Mouse (Mus musculus): ENCODE measurements around the gene Arf3. TPM values are rescaled to one million over a fixed set of nuclear protein-coding genes. Genes with fewer than 3 reads are reported as not detected.

The Arf3 gene
- polyA plus RNA-seq, 1 experiment from 2014 or later, result 65.1 TPM

- Histone ChIP-seq H3K9me3 (replicated peaks) (no peaks in the 10 kb centered on the region), H3K36me3 (no peaks in the 10 kb centered on the region), H3K27me3 (peaks cover 100% of the 10 kb centered on the region), H3K4me2 (replicated peaks) (no peak overlapping the region), H3K4me3 (no peak overlapping the region), H3K27ac (no peak overlapping the region), H3K9ac (no peak overlapping the region), H3K4me1 (peaks cover 36% of the 10 kb centered on the region)
- ATAC-seq (ENCODE audit: low FRiP score), result no peak
- WGBS, result 10% methylated on average over 12 of the region's 12 CpGs
Measured at GRCm38 (mm10) chr15:98799396-98799795, 36.4 kb upstream of the Arf3 start.

- Histone ChIP-seq H3K4me2 (replicated peaks) (no peak overlapping the region), H3K4me3 (no peak overlapping the region), H3K9me3 (replicated peaks) (no peaks in the 10 kb centered on the region), H3K9ac (no peak overlapping the region), H3K27me3 (peaks cover 100% of the 10 kb centered on the region), H3K4me1 (peaks cover 36% of the 10 kb centered on the region), H3K36me3 (no peaks in the 10 kb centered on the region), H3K27ac (no peak overlapping the region)
- ATAC-seq (ENCODE audit: low FRiP score), result no peak
- WGBS, result 45% methylated on average over 3 of the region's 3 CpGs
Measured at GRCm38 (mm10) chr15:98798903-98799302, 35.9 kb upstream of the Arf3 start.

DNA sequence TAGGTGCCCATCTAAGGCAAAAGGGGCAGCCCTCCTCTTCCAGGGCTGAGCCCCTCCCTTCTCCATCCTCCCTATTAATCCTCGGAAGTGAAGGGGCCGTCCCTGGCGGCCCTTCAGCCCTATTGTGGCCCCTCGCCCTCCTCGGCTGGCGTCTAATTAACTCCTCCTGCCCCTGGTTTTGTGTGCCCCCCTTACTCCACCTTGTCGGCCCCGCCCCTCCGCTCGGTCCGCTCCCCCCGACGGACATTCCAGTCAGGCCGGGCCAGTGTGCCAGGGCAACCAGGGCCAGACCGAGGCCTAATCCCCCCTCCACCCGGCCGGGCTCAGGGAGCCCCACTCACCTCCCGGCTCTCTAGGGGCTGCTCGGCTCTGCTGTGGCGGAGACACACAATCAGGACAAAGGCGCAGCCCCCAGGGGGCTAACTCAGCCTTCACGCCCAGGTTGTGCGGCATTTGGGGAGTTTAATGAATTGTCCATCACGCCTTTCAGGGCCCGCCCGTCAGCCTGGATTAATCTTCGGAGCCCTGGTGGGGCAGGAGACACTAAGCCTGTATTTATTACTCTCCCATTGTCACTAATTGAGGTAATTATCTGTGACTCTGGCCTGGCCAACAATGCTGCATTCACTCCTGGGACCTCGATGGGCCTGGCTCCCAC, 35.0 kb upstream of the Arf3 start:
- peak; percentile 94 for ATAC-seq (ENCODE audit: low FRiP score)
- peak overlapping the region; percentile 32 for H3K4me2 ChIP-seq (replicated peaks)
- H3K27me3 ChIP-seq, result peaks cover 100% of the 10 kb centered on the region
- 0 out of 2 replicates have a peak overlapping the region, but pooled peaks have one; percentile 7 for H3K27ac ChIP-seq
- WGBS, result 2% methylated on average over 28 of the region's 28 CpGs
- H3K4me3 ChIP-seq, result 0 out of 2 replicates have a peak overlapping the region, but pooled peaks have one; percentile 11
- peaks cover 35% of the 10 kb centered on the region for H3K4me1 ChIP-seq
- H3K36me3 ChIP-seq, result no peaks in the 10 kb centered on the region
- H3K9me3 ChIP-seq (replicated peaks), result no peaks in the 10 kb centered on the region
- H3K9ac ChIP-seq, result 0 out of 2 replicates have a peak overlapping the region, but pooled peaks have one; percentile 13

GRCm38 (mm10) chr15:98796803-98797595, 34.0 kb upstream of the Arf3 start:
- Histone ChIP-seq H3K4me2 (replicated peaks) (peak overlapping the region; percentile 9; the same call in 1 of the 2 replicates), H3K4me1 (peaks cover 43% of the 10 kb centered on the region), H3K27me3 (peaks cover 100% of the 10 kb centered on the region), H3K9me3 (replicated peaks) (no peaks in the 10 kb centered on the region), H3K27ac (no peak overlapping the region), H3K4me3 (no peak overlapping the region), H3K36me3 (no peaks in the 10 kb centered on the region), H3K9ac (no peak overlapping the region; the same call in 1 of the 2 replicates)
- WGBS, result 3% methylated on average over 13 of the region's 13 CpGs
- no peak for ATAC-seq (ENCODE audit: low FRiP score)

- Histone ChIP-seq H3K4me2 (replicated peaks) (peak overlapping the region; percentile 44), H3K4me1 (peaks cover 55% of the 10 kb centered on the region), H3K27me3 (peaks cover 100% of the 10 kb centered on the region), H3K4me3 (peak overlapping the region; percentile 28; the same call in 1 of the 2 replicates), H3K36me3 (no peaks in the 10 kb centered on the region), H3K9ac (no peak overlapping the region), H3K27ac (no peak overlapping the region), H3K9me3 (replicated peaks) (no peaks in the 10 kb centered on the region)
- no peak for ATAC-seq (ENCODE audit: low FRiP score)
- whole genome bisulfite sequencing, result 2% methylated on average over 13 of the region's 13 CpGs
Measured at GRCm38 (mm10) chr15:98793141-98793698, 30.2 kb upstream of the Arf3 start.

DNA sequence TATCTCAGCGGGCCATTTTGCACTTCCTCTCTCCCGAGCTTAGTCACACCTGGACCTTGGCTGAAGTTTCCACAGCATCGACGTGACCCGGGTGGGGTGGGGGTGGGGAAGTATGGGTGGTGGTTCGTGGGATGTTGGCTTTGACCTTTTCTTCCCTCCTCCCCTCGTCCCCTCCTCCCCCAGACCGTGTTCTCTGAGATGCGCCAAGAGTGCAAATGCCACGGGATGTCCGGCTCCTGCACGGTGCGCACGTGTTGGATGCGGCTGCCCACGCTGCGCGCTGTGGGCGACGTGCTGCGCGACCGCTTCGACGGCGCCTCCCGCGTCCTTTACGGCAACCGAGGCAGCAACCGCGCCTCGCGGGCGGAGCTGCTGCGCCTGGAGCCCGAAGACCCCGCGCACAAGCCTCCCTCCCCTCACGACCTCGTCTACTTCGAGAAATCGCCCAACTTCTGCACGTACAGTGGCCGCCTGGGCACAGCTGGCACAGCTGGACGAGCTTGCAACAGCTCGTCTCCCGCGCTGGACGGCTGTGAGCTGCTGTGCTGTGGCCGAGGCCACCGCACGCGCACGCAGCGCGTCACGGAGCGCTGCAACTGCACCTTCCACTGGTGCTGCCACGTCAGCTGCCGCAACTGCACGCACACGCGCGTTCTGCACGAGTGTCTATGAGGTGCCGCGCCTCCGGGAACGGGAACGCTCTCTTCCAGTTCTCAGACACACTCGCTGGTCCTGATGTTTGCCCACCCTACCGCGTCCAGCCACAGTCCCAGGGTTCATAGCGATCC, 29.4 kb upstream of the Arf3 start:
- Histone ChIP-seq H3K27me3 (peaks cover 100% of the 10 kb centered on the region), H3K27ac (no peak overlapping the region), H3K36me3 (no peaks in the 10 kb centered on the region), H3K4me3 (peak overlapping the region; percentile 28), H3K4me1 (peaks cover 48% of the 10 kb centered on the region), H3K9me3 (replicated peaks) (no peaks in the 10 kb centered on the region), H3K4me2 (replicated peaks) (peak overlapping the region; percentile 44), H3K9ac (no peak overlapping the region)
- 1% methylated on average over 75 of the region's 75 CpGs for WGBS
- ATAC-seq (ENCODE audit: low FRiP score), result no peak

DNA sequence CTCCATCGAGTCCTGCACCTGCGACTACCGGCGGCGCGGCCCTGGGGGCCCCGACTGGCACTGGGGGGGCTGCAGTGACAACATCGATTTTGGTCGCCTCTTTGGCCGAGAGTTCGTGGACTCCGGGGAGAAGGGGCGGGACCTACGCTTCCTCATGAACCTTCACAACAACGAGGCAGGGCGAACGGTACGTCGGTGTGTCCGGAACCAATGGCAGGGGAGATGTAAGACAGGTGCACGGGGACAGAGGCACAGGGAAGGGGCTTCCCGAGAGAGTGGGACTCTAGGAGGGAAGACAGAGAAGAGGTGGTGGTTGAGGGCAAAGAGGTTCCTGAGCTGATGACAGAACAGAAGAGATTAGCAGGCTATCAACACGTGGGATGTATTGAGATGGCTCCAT, 28.8 kb upstream of the Arf3 start:
- H3K4me3 ChIP-seq, result peak overlapping the region; percentile 9; the same call in 1 of the 2 replicates
- no peak overlapping the region for H3K9ac ChIP-seq
- peaks cover 100% of the 10 kb centered on the region for H3K27me3 ChIP-seq
- peaks cover 41% of the 10 kb centered on the region for H3K4me1 ChIP-seq
- 0 out of 2 replicates have a peak overlapping the region, but pooled peaks have one; percentile 11 for H3K4me2 ChIP-seq (replicated peaks)
- no peak overlapping the region for H3K27ac ChIP-seq
- H3K36me3 ChIP-seq, result no peaks in the 10 kb centered on the region
- no peak for ATAC-seq (ENCODE audit: low FRiP score)
- H3K9me3 ChIP-seq (replicated peaks), result no peaks in the 10 kb centered on the region
- 2% methylated on average over 23 of the region's 23 CpGs for WGBS

- Histone ChIP-seq H3K9ac (no peak overlapping the region), H3K4me1 (peaks cover 36% of the 10 kb centered on the region), H3K27me3 (peaks cover 100% of the 10 kb centered on the region), H3K27ac (no peak overlapping the region), H3K4me3 (peak overlapping the region; percentile 9; the same call in 1 of the 2 replicates), H3K36me3 (no peaks in the 10 kb centered on the region), H3K9me3 (replicated peaks) (no peaks in the 10 kb centered on the region), H3K4me2 (replicated peaks) (peak overlapping the region; percentile 23; the same call in 1 of the 2 replicates)
- no peak for ATAC-seq (ENCODE audit: low FRiP score)
- WGBS, result under 1% methylated on average over 12 of the region's 12 CpGs
Measured at GRCm38 (mm10) chr15:98791221-98791620, 28.2 kb upstream of the Arf3 start.

DNA sequence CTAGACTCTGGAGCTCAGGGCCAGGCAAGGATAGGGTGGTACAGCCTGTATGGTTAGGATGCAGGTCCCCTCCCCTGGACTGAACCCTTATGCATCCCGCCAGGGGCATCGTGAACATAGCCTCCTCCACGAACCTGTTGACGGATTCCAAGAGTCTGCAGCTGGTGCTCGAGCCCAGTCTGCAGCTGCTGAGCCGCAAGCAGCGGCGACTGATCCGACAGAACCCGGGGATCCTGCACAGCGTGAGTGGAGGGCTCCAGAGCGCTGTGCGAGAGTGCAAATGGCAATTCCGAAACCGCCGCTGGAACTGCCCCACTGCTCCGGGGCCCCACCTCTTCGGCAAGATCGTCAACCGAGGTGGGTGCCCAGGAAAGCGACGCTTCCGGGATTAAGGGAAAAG, 27.7 kb upstream of the Arf3 start:
- peaks cover 32% of the 10 kb centered on the region for H3K4me1 ChIP-seq
- H3K4me3 ChIP-seq, result peak overlapping the region; percentile 11
- H3K4me2 ChIP-seq (replicated peaks), result peak overlapping the region; percentile 23; the same call in 1 of the 2 replicates
- H3K9ac ChIP-seq, result no peak overlapping the region
- ATAC-seq (ENCODE audit: low FRiP score), result no peak
- 0% methylated on average over 23 of the region's 23 CpGs for WGBS
- peaks cover 99% of the 10 kb centered on the region for H3K27me3 ChIP-seq
- no peak overlapping the region for H3K27ac ChIP-seq
- H3K9me3 ChIP-seq (replicated peaks), result peaks cover 2% of the 10 kb centered on the region; the same call in 1 of the 2 replicates
- H3K36me3 ChIP-seq, result no peaks in the 10 kb centered on the region

GRCm38 (mm10) chr15:98789661-98790535, 26.9 kb upstream of the Arf3 start, which contains the start of gene Wnt1:
Wnt1 (plus strand) TSS chr15:98789857.
- Histone ChIP-seq H3K27ac (no peak within 1 kb of the TSS), H3K27me3 (peaks cover 99% of the 10 kb centered on the region), H3K36me3 (no peaks in the 10 kb centered on the region), H3K4me1 (peaks cover 31% of the 10 kb centered on the region), H3K9me3 (replicated peaks) (peaks cover 3% of the 10 kb centered on the region; the same call in 1 of the 2 replicates), H3K9ac (0 out of 2 replicates have a peak within 1 kb of the TSS, but pooled peaks have one; percentile 14), H3K4me3 (peak within 1 kb of the TSS; percentile 11), H3K4me2 (replicated peaks) (peak within 1 kb of the TSS; percentile 23; the same call in 1 of the 2 replicates)
- no peak for ATAC-seq (ENCODE audit: low FRiP score)
- WGBS, result 2% methylated on average over 51 of the region's 51 CpGs
